Mouse (Mus musculus): ENCODE data around the gene Ptbp2.

DNA sequence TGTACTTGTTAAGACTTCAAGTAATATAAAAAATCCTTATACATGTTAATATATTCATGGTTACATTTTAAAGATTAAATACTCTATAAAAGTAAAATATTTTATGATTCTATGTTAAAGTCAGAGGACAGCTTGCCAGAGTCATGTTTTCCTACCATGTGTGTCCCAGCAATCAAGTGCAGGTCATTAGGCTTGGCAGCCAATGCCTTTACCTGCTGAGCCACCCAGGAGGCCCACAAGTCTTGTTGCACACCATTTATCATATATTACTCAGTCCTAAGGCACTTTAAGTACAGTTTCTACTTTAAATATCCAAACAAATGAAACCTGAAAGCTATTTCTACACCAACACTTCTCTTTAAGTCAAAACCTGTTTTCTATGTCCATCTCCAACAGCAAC is 30.5 kb downstream of the Ptbp2 start:
- TF ChIP-seq CTCF (IDR thresholded peaks at IDR 0.05; ENCODE audit: control insufficient read depth, insufficient read depth, insufficient replicate concordance, low read depth, low read length), result no peak
- no peak for TF ChIP-seq POLR2A (IDR thresholded peaks at IDR 0.05; ENCODE audit: control insufficient read depth, low read depth, low read length)

All from testis, adult 2 months (tissue).